Mouse (Mus musculus): ENCODE data around the gene Tmem129.

- no peak for TF ChIP-seq POLR2A (IDR thresholded peaks at IDR 0.05; ENCODE audit: low read depth, low read length)
- no peak for TF ChIP-seq CTCF (IDR thresholded peaks at IDR 0.05; ENCODE audit: borderline replicate concordance, insufficient read depth, low read length)
Observed at GRCm38 (mm10) chr5:33632526-33632925, 25.7 kb downstream of the Tmem129 start.

Data from embryonic fibroblast, embryonic 13.5 days (primary cell).